9 mouse cellular contexts compared by ENCODE assay signal in genomic region chr3:103967231-103967630, GRCm38 (mm10). TPM values are rescaled to one million over a fixed set of nuclear protein-coding genes. Genes with fewer than 3 reads are reported as not detected.
DNase-seq lines count a peak whose midpoint lies in the region; ATAC-seq and TF ChIP-seq lines count a peak whose summit lies in the region.
"Had no signal": no experiment of that assay in that cellular context is flagged by ENCODE, and none has a peak within 500 bp of the region (broad histone marks: within the 10 kb centered on the region; RNA-seq: fewer than 3 reads in every experiment).

No protein-coding gene starts in this region.

- 18% methylated on average over 2 of the region's 2 CpGs for WGBS in kidney, embryonic 15.5 days
- 10% methylated on average over 2 of the region's 2 CpGs for WGBS in hindbrain, embryonic 16.5 days
- 12% methylated on average over 2 of the region's 2 CpGs for WGBS in midbrain, embryonic 16.5 days

- H3K27me3 ChIP-seq in kidney, embryonic 15.5 days: no peaks in the 10 kb centered on the region
- H3K27me3 ChIP-seq in hindbrain, embryonic 16.5 days (replicated peaks; ENCODE audit: control insufficient read depth, insufficient read depth, low read length): no peaks in the 10 kb centered on the region
- H3K27me3 ChIP-seq in midbrain, embryonic 16.5 days (ENCODE audit: control insufficient read depth, insufficient read depth, low read depth, low read length): no peaks in the 10 kb centered on the region

- no peak for TF ChIP-seq POLR2A in cortical plate, adult 2 months (IDR thresholded peaks at IDR 0.05; ENCODE audit: extremely low read depth, insufficient read depth, low read length)

- peak overlapping the region; percentile 67 for H3K4me2 ChIP-seq in kidney, embryonic 15.5 days
- H3K4me2 ChIP-seq in hindbrain, embryonic 16.5 days (ENCODE audit: low read length): peak overlapping the region; percentile 86
- H3K4me2 ChIP-seq in midbrain, embryonic 16.5 days (ENCODE audit: low read length): peak overlapping the region; percentile 74

- no peak for TF ChIP-seq CTCF in cortical plate, adult 2 months (IDR thresholded peaks at IDR 0.05; ENCODE audit: extremely low read depth, insufficient read depth, low read length)

- no peak for ATAC-seq in kidney, embryonic 15.5 days (replicated peaks; ENCODE audit: low FRiP score)
- no peak for ATAC-seq in hindbrain, embryonic 16.5 days
- ATAC-seq in midbrain, embryonic 16.5 days: no peak

- peaks cover 26% of the 10 kb centered on the region; the same call in 1 of the 2 replicates for H3K36me3 ChIP-seq in kidney, embryonic 15.5 days
- H3K36me3 ChIP-seq in hindbrain, embryonic 16.5 days (ENCODE audit: control insufficient read depth, insufficient read depth, low read length): peaks cover 2% of the 10 kb centered on the region; the same call in 1 of the 2 replicates
- 0 out of 2 replicates have a peak, but pooled peaks cover 2% of the 10 kb centered on the region for H3K36me3 ChIP-seq in midbrain, embryonic 16.5 days (ENCODE audit: control insufficient read depth, insufficient read depth, low read length)

- peak overlapping the region; percentile 97; the same call in 1 of the 2 replicates for H3K27ac ChIP-seq in kidney, embryonic 15.5 days
- no peak overlapping the region for H3K27ac ChIP-seq in cortical plate, adult 2 months (ENCODE audit: insufficient read depth, low read length)
- no peak overlapping the region; the same call in 1 of the 2 replicates for H3K27ac ChIP-seq in hindbrain, embryonic 16.5 days (ENCODE audit: low read depth, low read length)
- H3K27ac ChIP-seq in midbrain, embryonic 16.5 days (ENCODE audit: low read length): peak overlapping the region; percentile 99

- peak overlapping the region; percentile 77 for H3K4me3 ChIP-seq in kidney, embryonic 15.5 days (replicated peaks)
- peak overlapping the region; percentile 62; the same call in 1 of the 2 replicates for H3K4me3 ChIP-seq in cortical plate, adult 2 months (ENCODE audit: insufficient read depth, low read length)
- peak overlapping the region; percentile 95 for H3K4me3 ChIP-seq in hindbrain, embryonic 16.5 days (ENCODE audit: low read length)
- H3K4me3 ChIP-seq in midbrain, embryonic 16.5 days (ENCODE audit: low read depth, low read length): peak overlapping the region; percentile 76

- no peaks in the 10 kb centered on the region for H3K9me3 ChIP-seq in kidney, embryonic 15.5 days (replicated peaks)
- no peaks in the 10 kb centered on the region for H3K9me3 ChIP-seq in hindbrain, embryonic 16.5 days (ENCODE audit: control insufficient read depth, low read length)
- H3K9me3 ChIP-seq in midbrain, embryonic 16.5 days (replicated peaks; ENCODE audit: control insufficient read depth, low read length, poor library complexity, severe bottlenecking): no peaks in the 10 kb centered on the region

- peaks cover 13% of the 10 kb centered on the region for H3K4me1 ChIP-seq in kidney, embryonic 15.5 days
- H3K4me1 ChIP-seq in cortical plate, adult 2 months (ENCODE audit: control insufficient read depth, insufficient read depth, low read length): peaks cover 5% of the 10 kb centered on the region; the same call in 1 of the 2 replicates
- peaks cover 12% of the 10 kb centered on the region for H3K4me1 ChIP-seq in hindbrain, embryonic 16.5 days (ENCODE audit: control insufficient read depth, insufficient read depth, low read depth, low read length)
- peaks cover 22% of the 10 kb centered on the region for H3K4me1 ChIP-seq in midbrain, embryonic 16.5 days (ENCODE audit: control insufficient read depth, insufficient read depth, low read length)

- no peak for DNase-seq in kidney, adult 9 months
- no peak for DNase-seq in cerebellum, adult 11-12 months
- DNase-seq in adrenal gland, postnatal 14 days: no peak
- no peak for DNase-seq in kidney, postnatal 14 days
- DNase-seq: thymus, postnatal 36 days had no signal

- H3K9ac ChIP-seq in kidney, embryonic 15.5 days: peak overlapping the region; percentile 84; the same call in 1 of the 2 replicates
- H3K9ac ChIP-seq in hindbrain, embryonic 16.5 days (ENCODE audit: low read depth, low read length): peak overlapping the region; percentile 100
- H3K9ac ChIP-seq in midbrain, embryonic 16.5 days (ENCODE audit: low read depth, low read length): peak overlapping the region; percentile 99

RNA-seq across cellular contexts. Expression of gene Phtf1, which starts 0.7 kb away (rescaled TPM):
- polyA plus RNA-seq in kidney, embryonic 15.5 days (2015; fragmentation: Nextera tagmentation; extraction: Ambion mirVana): 26.8 and 29.7 TPM in 2 replicates
- 25.3 and 27.7 TPM in 2 replicates for polyA plus RNA-seq in cortical plate, adult 2 months (2012; rRNA removed)
- 19.4 and 22.3 TPM in 2 replicates for polyA plus RNA-seq in hindbrain, embryonic 16.5 days (2015; fragmentation: Nextera tagmentation; extraction: Ambion mirVana)
- 21.2 and 21.9 TPM in 2 replicates for polyA plus RNA-seq in midbrain, embryonic 16.5 days (2015; fragmentation: Nextera tagmentation; extraction: Ambion mirVana)
- 18.7 and 20.3 TPM in 2 replicates for total RNA-seq in adrenal gland, postnatal 14 days (2021)

RNA-seq across cellular contexts. Expression of gene Rsbn1, which starts 53.3 kb away (rescaled TPM):
- 10.2 and 10.7 TPM in 2 replicates for polyA plus RNA-seq in kidney, embryonic 15.5 days (2015; fragmentation: Nextera tagmentation; extraction: Ambion mirVana)
- 9.5 and 9.8 TPM in 2 replicates for polyA plus RNA-seq in cortical plate, adult 2 months (2012; rRNA removed)
- 15.4 and 17.4 TPM in 2 replicates for polyA plus RNA-seq in hindbrain, embryonic 16.5 days (2015; fragmentation: Nextera tagmentation; extraction: Ambion mirVana)
- polyA plus RNA-seq in midbrain, embryonic 16.5 days (2015; fragmentation: Nextera tagmentation; extraction: Ambion mirVana): 22.3 and 22.8 TPM in 2 replicates
- 16.2 and 18.0 TPM in 2 replicates for total RNA-seq in adrenal gland, postnatal 14 days (2021)

Comparison
In these comparisons a context has a peak if more than half of its experiments do, and no peak if none do; other contexts are left out.
1. H3K27ac ChIP-seq: peak in kidney, embryonic 15.5 days (single experiment) and midbrain, embryonic 16.5 days (single experiment); none in cortical plate, adult 2 months (single experiment) and hindbrain, embryonic 16.5 days (single experiment).
2. Peak in every context shown above with its lines, with median percentiles within 50 percentile points of each other: H3K4me2 ChIP-seq, H3K4me3 ChIP-seq and H3K9ac ChIP-seq.